Mouse (Mus musculus) intestine, embryonic 15.5 days (tissue): Measurements from ENCODE around the gene Clptm1. TPM values are rescaled to one million over a fixed set of nuclear protein-coding genes. Genes with fewer than 3 reads are reported as not detected.

Experiments
- ATAC-seq: fragments of 200-750 bp; cut with Nextera tagmentation; 2 replicates; pipeline ENCODE4 v1.8.0; 2017; ENCODE audit warnings: moderate TSS enrichment, moderate library complexity
- H3K27ac ChIP-seq: fragments of 300-500 bp; sonication (generic); 2 replicates; pipeline ENCODE4 v1.5.1; 2015; ENCODE audit warnings: mild to moderate bottlenecking, inconsistent platforms
- H3K27me3 ChIP-seq: fragments of 300-500 bp; sonication (generic); replicated peaks from 2 replicates; pipeline ENCODE4 v1.6.1; 2015; ENCODE audit warnings: inconsistent platforms
- H3K36me3 ChIP-seq: fragments of 300-500 bp; sonication (generic); 2 replicates; pipeline ENCODE4 v1.6.1; 2015; ENCODE audit warnings: inconsistent platforms
- H3K4me1 ChIP-seq: fragments of 300-500 bp; sonication (generic); replicated peaks from 2 replicates; pipeline ENCODE4 v1.6.1; 2015; ENCODE audit warnings: inconsistent platforms
- H3K4me2 ChIP-seq: fragments of 300-500 bp; sonication (generic); replicated peaks from 2 replicates; pipeline ENCODE4 v1.6.1; 2015; ENCODE audit warnings: mild to moderate bottlenecking, inconsistent platforms
- H3K4me3 ChIP-seq: fragments of 300-500 bp; sonication (generic); replicated peaks from 2 replicates; pipeline ENCODE4 v1.5.1; 2015; ENCODE audit warnings: inconsistent platforms
- H3K9ac ChIP-seq: fragments of 300-500 bp; sonication (generic); 2 replicates; pipeline ENCODE4 v1.6.1; 2015; ENCODE audit warnings: inconsistent platforms
- H3K9me3 ChIP-seq: fragments of 300-500 bp; sonication (generic); 2 replicates; pipeline ENCODE4 v1.6.1; 2016; ENCODE audit warnings: inconsistent platforms
- WGBS: fragments of 180-500 bp; shearing (Covaris S2); methylation state at CpG from one replicate; pipeline ENCODE4 v1.1.7; 2015; 5-methylcytosine and 5-hydroxymethylcytosine counted together
- polyA plus RNA-seq: library from polyadenylated mRNA; unstranded; fragments of >200 nt; fragmentation: Nextera tagmentation; extraction: Ambion mirVana; gene quantifications from 2 replicates; pipeline ENCODE4 v1.2.1, GENCODE M21; 2015

Gene Clptm1
- polyA plus RNA-seq, 1 experiment from 2014 or later: 77.2 TPM

GRCm38 (mm10) chr7:19633855-19634254, 31.0 kb downstream of the Clptm1 start:
- Histone ChIP-seq H3K4me3 (no peak overlapping the region), H3K9me3 (no peaks in the 10 kb centered on the region), H3K4me1 (no peaks in the 10 kb centered on the region), H3K9ac (no peak overlapping the region), H3K27ac (no peak overlapping the region), H3K27me3 (no peaks in the 10 kb centered on the region), H3K4me2 (no peak overlapping the region), H3K36me3 (peaks cover 53% of the 10 kb centered on the region)
- no peak for ATAC-seq
- WGBS: 90% methylated on average over 15 of the region's 15 CpGs

- H3K4me2 ChIP-seq: no peak overlapping the region
- ATAC-seq: no peak
- peaks cover 47% of the 10 kb centered on the region for H3K36me3 ChIP-seq
- no peak overlapping the region for H3K27ac ChIP-seq
- no peaks in the 10 kb centered on the region for H3K9me3 ChIP-seq
- no peaks in the 10 kb centered on the region for H3K4me1 ChIP-seq
- no peak overlapping the region for H3K4me3 ChIP-seq
- no peak overlapping the region for H3K9ac ChIP-seq
- whole genome bisulfite sequencing: 92% methylated on average over 17 of the region's 17 CpGs
- H3K27me3 ChIP-seq: no peaks in the 10 kb centered on the region
These were observed 31.6 kb downstream of the Clptm1 start for GRCm38 (mm10) chr7:19633197-19633596.

- H3K4me1 ChIP-seq: no peaks in the 10 kb centered on the region
- H3K4me3 ChIP-seq: no peak overlapping the region
- H3K9me3 ChIP-seq: no peaks in the 10 kb centered on the region
- no peak overlapping the region for H3K4me2 ChIP-seq
- no peak overlapping the region for H3K9ac ChIP-seq
- H3K27me3 ChIP-seq: no peaks in the 10 kb centered on the region
- H3K36me3 ChIP-seq: peaks cover 42% of the 10 kb centered on the region
- no peak for ATAC-seq
- no peak overlapping the region for H3K27ac ChIP-seq
These were observed 32.1 kb downstream of the Clptm1 start for GRCm38 (mm10) chr7:19632720-19633119.

- Histone ChIP-seq H3K9ac (no peak overlapping the region), H3K27ac (no peak overlapping the region), H3K27me3 (no peaks in the 10 kb centered on the region), H3K4me3 (no peak overlapping the region), H3K36me3 (peaks cover 38% of the 10 kb centered on the region), H3K4me1 (no peaks in the 10 kb centered on the region), H3K4me2 (no peak overlapping the region), H3K9me3 (no peaks in the 10 kb centered on the region)
- ATAC-seq: no peak
These were observed 32.6 kb downstream of the Clptm1 start for GRCm38 (mm10) chr7:19632275-19632674.

GRCm38 (mm10) chr7:19629361-19629734, 35.5 kb downstream of the Clptm1 start, which contains the start of gene Relb:
TSS of gene Relb (minus strand) at chr7:19629438.
- no peaks in the 10 kb centered on the region for H3K4me1 ChIP-seq
- under 1% methylated on average over 41 of the region's 41 CpGs for WGBS
- peak; percentile 74 for ATAC-seq

GRCm38 (mm10) chr7:19628536-19629360, 36.1 kb downstream of the Clptm1 start:
- WGBS: 2% methylated on average over 57 of the region's 57 CpGs
- peak; percentile 93 for ATAC-seq
- Histone ChIP-seq H3K36me3 (peaks cover 8% of the 10 kb centered on the region; the same call in 1 of the 2 replicates), H3K27ac (peak overlapping the region; percentile 86), H3K27me3 (no peaks in the 10 kb centered on the region), H3K9me3 (no peaks in the 10 kb centered on the region), H3K4me1 (peaks cover 4% of the 10 kb centered on the region; the same call in 1 of the 2 replicates), H3K4me3 (peak overlapping the region; percentile 82), H3K9ac (peak overlapping the region; percentile 60), H3K4me2 (peak overlapping the region; percentile 92)

More at GRCm38 (mm10) chr7:19629361-19629734, 35.5 kb downstream of the Clptm1 start, which contains the start of gene Relb:
- H3K9me3 ChIP-seq: no peaks in the 10 kb centered on the region
- peak within 1 kb of the TSS; percentile 92 for H3K4me2 ChIP-seq
- H3K36me3 ChIP-seq: peaks cover 12% of the 10 kb centered on the region
- peak within 1 kb of the TSS; percentile 60 for H3K9ac ChIP-seq
- H3K4me3 ChIP-seq: peak within 1 kb of the TSS; percentile 82
- no peaks in the 10 kb centered on the region for H3K27me3 ChIP-seq
- H3K27ac ChIP-seq: peak within 1 kb of the TSS; percentile 86

- 12% methylated on average over 17 of the region's 17 CpGs for WGBS
- Histone ChIP-seq H3K4me1 (peaks cover 7% of the 10 kb centered on the region; the same call in 1 of the 2 replicates), H3K36me3 (peaks cover 3% of the 10 kb centered on the region; the same call in 1 of the 2 replicates), H3K4me2 (peak overlapping the region; percentile 92), H3K27ac (peak overlapping the region; percentile 86), H3K9ac (no peak overlapping the region), H3K4me3 (peak overlapping the region; percentile 82), H3K9me3 (no peaks in the 10 kb centered on the region), H3K27me3 (no peaks in the 10 kb centered on the region)
- no peak for ATAC-seq
These were observed 36.7 kb downstream of the Clptm1 start for GRCm38 (mm10) chr7:19628192-19628535.

GRCm38 (mm10) chr7:19627721-19628120, 37.1 kb downstream of the Clptm1 start:
- Histone ChIP-seq H3K27ac (no peak overlapping the region), H3K36me3 (peaks cover 3% of the 10 kb centered on the region; the same call in 1 of the 2 replicates), H3K4me1 (peaks cover 10% of the 10 kb centered on the region; the same call in 1 of the 2 replicates), H3K9me3 (no peaks in the 10 kb centered on the region), H3K27me3 (no peaks in the 10 kb centered on the region), H3K4me2 (peak overlapping the region; percentile 92), H3K9ac (no peak overlapping the region), H3K4me3 (peak overlapping the region; percentile 82)
- ATAC-seq: no peak
- 57% methylated on average over 3 of the region's 3 CpGs for WGBS

GRCm38 (mm10) chr7:19623433-19623832, 41.4 kb downstream of the Clptm1 start:
- peaks cover 14% of the 10 kb centered on the region; the same call in 1 of the 2 replicates for H3K4me1 ChIP-seq
- no peaks in the 10 kb centered on the region for H3K9me3 ChIP-seq
- H3K4me2 ChIP-seq: peak overlapping the region; percentile 9; the same call in 1 of the 2 replicates
- peak overlapping the region; percentile 71; the same call in 1 of the 2 replicates for H3K27ac ChIP-seq
- H3K36me3 ChIP-seq: no peaks in the 10 kb centered on the region
- peak; percentile 65 for ATAC-seq
- H3K27me3 ChIP-seq: no peaks in the 10 kb centered on the region
- no peak overlapping the region for H3K4me3 ChIP-seq
- H3K9ac ChIP-seq: no peak overlapping the region
- WGBS: 57% methylated on average over 2 of the region's 2 CpGs

- Histone ChIP-seq H3K36me3 (no peaks in the 10 kb centered on the region), H3K4me1 (peaks cover 14% of the 10 kb centered on the region; the same call in 1 of the 2 replicates), H3K27ac (no peak overlapping the region), H3K4me2 (no peak overlapping the region), H3K9me3 (no peaks in the 10 kb centered on the region), H3K4me3 (no peak overlapping the region), H3K9ac (no peak overlapping the region), H3K27me3 (no peaks in the 10 kb centered on the region)
- WGBS: 25% methylated on average over 6 of the region's 6 CpGs
- 0 out of 2 replicates have a peak, but pooled peaks have one; percentile 5 for ATAC-seq
These were observed 42.6 kb downstream of the Clptm1 start for GRCm38 (mm10) chr7:19622241-19622640.

GRCm38 (mm10) chr7:19620811-19621210, 44.0 kb downstream of the Clptm1 start:
- Histone ChIP-seq H3K4me1 (peaks cover 14% of the 10 kb centered on the region; the same call in 1 of the 2 replicates), H3K36me3 (no peaks in the 10 kb centered on the region), H3K4me2 (no peak overlapping the region), H3K27ac (no peak overlapping the region), H3K4me3 (no peak overlapping the region), H3K9ac (no peak overlapping the region), H3K9me3 (no peaks in the 10 kb centered on the region), H3K27me3 (no peaks in the 10 kb centered on the region)
- no peak for ATAC-seq
- 87% methylated on average over 7 of the region's 7 CpGs for WGBS

- Histone ChIP-seq H3K4me3 (peak overlapping the region; percentile 22), H3K27ac (no peak overlapping the region), H3K36me3 (no peaks in the 10 kb centered on the region), H3K4me2 (peak overlapping the region; percentile 57), H3K27me3 (no peaks in the 10 kb centered on the region), H3K9ac (peak overlapping the region; percentile 29), H3K9me3 (no peaks in the 10 kb centered on the region), H3K4me1 (peaks cover 14% of the 10 kb centered on the region; the same call in 1 of the 2 replicates)
- WGBS: 9% methylated on average over 35 of the region's 35 CpGs
- ATAC-seq: peak; percentile 42; the same call in 1 of the 2 replicates
These were observed 45.6 kb downstream of the Clptm1 start for GRCm38 (mm10) chr7:19619004-19619801.
